Mouse (Mus musculus): ENCODE results near the gene Ppp6r1.

DNA sequence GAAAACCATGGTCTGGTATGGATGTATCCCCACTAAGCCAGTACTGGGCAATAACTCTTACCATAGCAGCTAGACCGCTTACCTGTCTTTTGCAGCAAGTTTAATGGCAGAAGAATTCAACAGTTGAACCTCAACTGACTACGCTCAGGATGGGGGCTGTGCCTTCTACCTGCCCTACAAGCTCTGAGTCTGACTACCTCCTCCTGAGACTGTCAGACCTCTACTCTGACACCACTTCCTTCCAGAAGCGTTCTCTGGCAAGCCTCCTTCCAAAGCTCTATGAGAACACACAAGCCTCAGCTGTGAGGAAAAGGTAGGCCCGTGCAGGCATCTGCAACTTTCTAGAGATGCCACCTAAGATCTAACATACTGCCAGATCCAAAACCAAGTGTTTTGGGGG is 3.4 kb downstream of the Ppp6r1 start:
- no peak for TF ChIP-seq CTCF (IDR thresholded peaks at IDR 0.05; ENCODE audit: low read depth, low read length)
- no peak for TF ChIP-seq GATA1 (IDR thresholded peaks at IDR 0.05; ENCODE audit: borderline replicate concordance, low read length)
- TF ChIP-seq POLR2AphosphoS5 (IDR thresholded peaks at IDR 0.05; ENCODE audit: insufficient replicate concordance, low read depth, low read length), result no peak
- TF ChIP-seq GATA2 (IDR thresholded peaks at IDR 0.05; ENCODE audit: borderline replicate concordance, low read depth, low read length), result no peak
- no peak for TF ChIP-seq TAL1 (conservative IDR thresholded peaks at IDR 0.05; ENCODE audit: low read depth, low read length)

Measured in G1E (cell line).